Mouse (Mus musculus) cerebellum, adult 2 months (tissue): ENCODE results near the gene Gm49416. TPM values are rescaled to one million over a fixed set of nuclear protein-coding genes. Genes with fewer than 3 reads are reported as not detected.

ENCODE experiments used
- DNase-seq, 2 experiments: peaks; one replicate each; pipeline ENCODE4 v3.0.0; 2021
- H3K27ac ChIP-seq: fragments of 200-500 bp; 2 replicates; pipeline ENCODE4 v1.5.1; 2012; ENCODE audit warnings: low read length, control low read depth, inconsistent platforms; ENCODE audit not compliant: insufficient read depth
- H3K27me3 ChIP-seq: fragments of 200-500 bp; 2 replicates; pipeline ENCODE4 v1.6.1; 2012; ENCODE audit warnings: inconsistent platforms, mild to moderate bottlenecking, low read length, moderate library complexity; ENCODE audit not compliant: control insufficient read depth, insufficient read depth
- H3K4me1 ChIP-seq: fragments of 200-500 bp; 2 replicates; pipeline ENCODE4 v1.6.1; 2011; ENCODE audit warnings: low read length; ENCODE audit not compliant: control insufficient read depth, insufficient read depth
- H3K4me3 ChIP-seq: fragments of 200-500 bp; replicated peaks from 2 replicates; pipeline ENCODE3; 2011; ENCODE audit warnings: mild to moderate bottlenecking, low read depth, low read length, control low read depth; ENCODE audit not compliant: insufficient read depth
- CTCF ChIP-seq: fragments of 200-500 bp; IDR thresholded peaks from 2 replicates; pipeline ENCODE4 v1.5.1; 2011; ENCODE audit warnings: low read depth, mild to moderate bottlenecking, control low read depth, low read length, moderate library complexity, borderline replicate concordance; ENCODE audit not compliant: insufficient read depth
- POLR2A ChIP-seq: fragments of 200-500 bp; IDR thresholded peaks from 2 replicates; pipeline ENCODE4 v1.6.1; 2011; ENCODE audit warnings: low read length, control low read depth, borderline replicate concordance; ENCODE audit not compliant: insufficient read depth
- WGBS: fragments of 180-500 bp; shearing (Covaris S2); methylation state at CpG from one replicate; pipeline ENCODE4 v1.1.7; 2018; 5-methylcytosine and 5-hydroxymethylcytosine counted together
- polyA plus RNA-seq: library from polyadenylated mRNA; depleted of rRNA; stranded (reverse); fragments of >200 nt; gene quantifications from 2 replicates; pipeline ENCODE4 v1.2.3, GENCODE M21; 2012

Gm49416 gene
- polyA plus RNA-seq, 1 experiment = not detected

DNA sequence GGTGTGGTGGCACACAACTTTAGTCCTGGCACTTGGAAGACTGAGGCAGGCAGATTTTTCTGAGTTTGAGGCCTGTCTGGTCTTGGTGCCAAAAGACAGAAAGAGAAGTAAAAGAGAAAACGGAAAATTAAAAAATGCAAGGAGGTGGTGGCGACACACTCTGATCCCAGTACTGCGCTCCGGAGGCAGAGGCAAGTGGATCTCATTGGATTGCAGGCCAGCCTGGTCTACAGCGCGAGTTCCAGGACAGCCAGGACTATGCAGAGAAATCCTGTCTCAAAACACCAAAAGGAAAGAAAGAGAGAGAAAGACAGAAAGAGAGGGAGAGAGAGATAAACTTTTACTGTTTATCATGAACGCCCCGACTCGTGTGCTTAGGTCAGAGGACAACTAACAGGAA, 17.9 kb upstream of the Gm49416 start:
- no peaks in the 10 kb centered on the region for H3K27me3 ChIP-seq
- no peak for DNase-seq
- H3K27ac ChIP-seq = no peak overlapping the region
- TF ChIP-seq POLR2A (no peak), CTCF (no peak)
- 45% methylated on average over 9 of the region's 9 CpGs for WGBS
- H3K4me3 ChIP-seq = peak overlapping the region; percentile 75
- H3K4me1 ChIP-seq = no peaks in the 10 kb centered on the region; the same call in 1 of the 2 replicates

DNA sequence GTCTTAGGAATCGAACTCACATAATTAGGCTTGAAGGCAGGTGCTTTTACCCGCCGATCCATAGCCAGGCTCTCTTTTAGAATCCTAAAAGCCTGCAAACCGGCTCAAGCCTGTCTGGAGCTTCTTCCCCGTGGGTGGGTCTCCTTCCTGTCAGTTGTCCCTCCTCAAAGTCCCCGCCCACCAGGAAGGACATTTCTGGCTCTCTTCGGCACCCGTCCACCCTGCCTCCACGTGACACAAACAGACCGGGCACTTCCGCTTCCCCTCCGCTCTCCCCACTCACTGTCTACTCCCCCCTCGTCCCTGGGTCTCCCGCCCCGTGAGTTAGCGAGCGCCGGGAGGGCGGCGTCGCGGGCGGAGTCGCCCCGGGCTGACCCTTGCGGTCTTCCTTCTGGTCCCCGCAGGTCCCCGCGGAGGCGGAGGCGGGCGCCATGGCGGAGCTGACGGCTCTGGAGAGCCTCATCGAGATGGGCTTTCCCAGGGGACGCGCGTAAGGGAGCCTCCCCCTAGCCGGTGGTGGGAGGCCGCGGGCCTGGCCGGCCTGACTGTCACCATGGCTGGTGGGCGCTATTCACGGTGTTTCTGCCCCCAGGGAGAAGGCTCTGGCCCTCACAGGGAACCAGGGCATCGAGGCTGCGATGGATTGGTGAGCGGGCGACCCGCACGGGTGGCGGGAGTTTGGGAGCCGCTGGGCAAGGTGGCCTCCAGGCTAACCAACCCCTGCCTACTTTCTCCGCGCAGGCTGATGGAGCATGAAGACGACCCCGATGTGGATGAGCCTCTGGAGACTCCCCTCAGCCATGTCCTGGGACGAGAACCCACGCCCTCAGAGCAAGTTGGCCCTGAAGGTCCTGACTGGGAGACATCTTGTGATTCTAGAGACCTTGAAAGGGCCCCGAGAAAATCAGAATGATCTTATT, 17.2 kb upstream of the Gm49416 start, which contains the start of gene Ubxn1:
TSS of gene Ubxn1 (plus strand) at position 230 of the 920 bp plus-strand sequence.
- Histone ChIP-seq H3K4me1 (no peaks in the 10 kb centered on the region; the same call in 1 of the 2 replicates), H3K4me3 (peak within 1 kb of the TSS; percentile 75), H3K27me3 (no peaks in the 10 kb centered on the region), H3K27ac (peak within 1 kb of the TSS; percentile 54; the same call in 1 of the 2 replicates)
- DNase-seq = peak; percentile 97 to 98
- TF ChIP-seq CTCF (no peak), POLR2A (peak; percentile 42; the same call in 1 of the 2 replicates)
- under 1% methylated on average over 59 of the region's 59 CpGs for WGBS

DNA sequence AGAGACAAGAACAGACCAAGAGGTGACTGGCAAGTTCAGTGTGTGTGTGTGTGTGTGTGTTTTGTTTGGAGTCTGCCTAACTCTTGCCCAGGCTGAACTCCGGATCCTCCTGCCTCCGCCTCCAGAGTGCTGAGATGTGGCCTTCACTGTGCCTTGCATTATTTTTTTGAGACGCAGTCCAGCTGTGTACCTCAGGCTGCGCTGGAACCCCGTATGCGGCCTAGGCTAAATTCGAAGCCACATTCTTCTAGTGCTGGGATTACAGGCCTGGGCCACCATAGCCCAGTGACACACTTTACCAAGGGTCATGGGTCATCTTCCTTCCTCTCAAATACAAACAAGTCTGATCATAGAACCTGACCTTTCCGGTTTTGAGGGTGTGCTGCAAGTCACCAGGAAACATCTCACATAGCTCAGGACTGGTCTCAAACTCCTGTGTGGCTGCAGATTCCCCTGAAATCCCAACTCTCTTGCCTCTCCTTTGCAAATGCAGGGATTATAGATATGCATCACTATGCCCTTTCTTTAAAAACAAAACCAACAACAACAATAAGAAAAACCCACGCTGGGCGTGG, 16.4 kb upstream of the Gm49416 start:
- 72% methylated on average over 10 of the region's 10 CpGs for WGBS
- no peak for DNase-seq
- no peak for TF ChIP-seq POLR2A
- no peak for TF ChIP-seq CTCF
- H3K27me3 ChIP-seq = no peaks in the 10 kb centered on the region
- peak overlapping the region; percentile 75 for H3K4me3 ChIP-seq
- H3K27ac ChIP-seq = no peak overlapping the region
- no peaks in the 10 kb centered on the region; the same call in 1 of the 2 replicates for H3K4me1 ChIP-seq

DNA sequence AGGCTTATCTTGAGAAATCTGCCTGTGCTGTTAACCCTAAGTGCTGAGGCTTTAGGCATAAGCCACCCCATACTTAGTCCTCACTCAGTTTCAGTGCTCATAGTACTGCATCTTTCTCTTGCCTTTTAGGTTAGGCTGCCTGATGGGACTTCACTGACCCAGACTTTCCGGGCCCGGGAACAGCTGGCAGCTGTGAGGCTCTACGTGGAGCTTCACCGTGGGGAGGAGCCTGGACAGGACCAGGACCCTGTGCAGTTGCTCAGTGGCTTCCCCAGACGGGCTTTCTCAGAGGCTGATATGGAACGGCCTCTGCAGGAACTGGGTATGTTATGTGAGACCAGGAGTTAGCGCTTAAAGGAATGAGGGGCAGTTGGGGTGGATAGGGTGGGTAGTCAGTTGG, 13.7 kb upstream of the Gm49416 start:
- WGBS = 85% methylated on average over 7 of the region's 7 CpGs
- TF ChIP-seq POLR2A (no peak), CTCF (no peak)
- H3K27ac ChIP-seq = no peak overlapping the region
- no peaks in the 10 kb centered on the region for H3K27me3 ChIP-seq
- H3K4me3 ChIP-seq = no peak overlapping the region
- no peak for DNase-seq
- no peaks in the 10 kb centered on the region; the same call in 1 of the 2 replicates for H3K4me1 ChIP-seq

DNA sequence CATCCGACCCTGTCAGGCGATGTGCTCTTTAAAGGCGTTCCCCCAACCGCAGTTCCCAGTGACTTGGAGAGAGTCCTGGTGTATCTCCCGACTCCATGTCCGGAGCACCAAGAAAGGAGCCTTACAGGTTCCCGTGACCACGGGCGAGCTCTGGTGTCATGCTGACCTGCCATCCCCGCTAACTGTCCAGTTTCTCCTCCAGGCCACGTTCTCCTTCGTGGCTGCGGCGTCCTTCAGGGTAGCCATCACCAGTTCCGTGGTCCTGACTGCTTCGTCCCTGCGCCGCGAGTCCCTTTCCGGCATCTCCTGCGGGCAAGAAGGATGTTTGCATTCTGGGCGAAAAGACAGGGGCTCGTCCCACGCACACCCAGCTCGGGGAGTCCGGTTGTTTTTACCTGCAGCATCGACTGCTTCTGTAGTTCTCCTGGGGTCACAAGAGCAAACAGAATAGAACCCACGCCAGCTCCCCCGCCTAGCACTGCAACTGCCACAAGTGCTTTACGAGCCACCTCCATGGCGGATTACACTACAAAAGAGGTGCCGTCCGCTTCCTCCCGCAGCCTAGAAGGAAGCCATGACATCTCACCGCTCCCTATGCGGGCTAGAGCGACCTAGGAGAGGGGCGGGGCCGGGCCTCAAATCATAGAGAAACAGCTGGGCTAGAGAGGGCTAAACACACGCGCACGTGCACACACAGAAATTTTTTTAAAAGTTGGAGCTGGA, 8.3 kb upstream of the Gm49416 start, which contains the start of gene Uqcc3:
TSS of gene Uqcc3 (minus strand) at position 613 of the 723 bp plus-strand sequence.
- under 1% methylated on average over 42 of the region's 42 CpGs for WGBS
- Histone ChIP-seq H3K27ac (peak within 1 kb of the TSS; percentile 62), H3K27me3 (no peaks in the 10 kb centered on the region), H3K4me1 (no peaks in the 10 kb centered on the region), H3K4me3 (peak within 1 kb of the TSS; percentile 98)
- DNase-seq = peak; percentile 89 to 91
- TF ChIP-seq CTCF (no peak), POLR2A (peak; percentile 74)

DNA sequence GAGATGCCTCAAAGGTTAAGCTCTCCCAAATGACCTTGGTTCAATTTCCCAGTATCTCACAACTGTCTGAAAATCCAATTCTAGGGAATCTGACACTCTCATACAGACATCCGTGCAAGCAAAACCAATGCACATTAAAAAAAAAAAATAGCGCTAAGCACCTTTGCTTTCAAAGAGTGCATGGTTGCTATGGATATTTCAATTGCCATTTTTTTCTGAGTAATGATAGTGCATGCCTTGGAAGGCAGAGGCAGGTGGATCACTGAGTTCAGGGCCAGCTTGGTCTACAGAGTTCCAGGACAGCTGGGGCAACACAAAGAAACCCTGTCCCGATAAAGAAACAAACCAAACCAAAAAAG, 7.7 kb upstream of the Gm49416 start:
- TF ChIP-seq CTCF (no peak), POLR2A (no peak)
- Histone ChIP-seq H3K4me3 (peak overlapping the region; percentile 98), H3K27me3 (no peaks in the 10 kb centered on the region), H3K4me1 (no peaks in the 10 kb centered on the region), H3K27ac (no peak overlapping the region)
- no peak for DNase-seq
- 4% methylated on average over 3 of the region's 3 CpGs for WGBS

DNA sequence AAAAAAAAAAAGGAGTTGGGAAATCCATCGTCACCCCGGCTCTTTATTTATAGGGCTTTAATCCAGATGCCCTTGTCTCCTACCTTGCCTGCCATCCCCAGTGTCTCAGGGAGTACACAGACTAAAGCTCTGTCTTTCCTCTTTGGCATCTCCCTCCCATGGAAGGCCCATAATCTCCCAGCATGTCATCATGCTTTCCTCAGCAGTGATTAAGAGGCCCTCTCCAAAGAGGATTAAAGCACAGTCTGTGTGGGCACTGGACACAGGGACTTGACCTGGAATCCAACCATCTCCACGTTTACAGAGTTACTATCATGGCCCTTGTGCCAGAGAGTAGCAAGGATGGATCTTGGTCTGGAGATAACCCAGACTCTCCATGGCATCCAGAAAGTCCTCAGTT, 5.1 kb upstream of the Gm49416 start, which contains the start of the genes Lbhd1 and Gm49403:
TSS of gene Lbhd1 (plus strand) at position 117 of the 400 bp plus-strand sequence.
TSS of gene Gm49403 (plus strand) at position 315 of the 400 bp plus-strand sequence.
- no peak for DNase-seq
- H3K4me1 ChIP-seq = 0 out of 2 replicates have a peak, but pooled peaks cover 3% of the 10 kb centered on the region
- WGBS = 71% methylated on average over 3 of the region's 3 CpGs
- TF ChIP-seq POLR2A = no peak
- no peak for TF ChIP-seq CTCF
- no peak within 1 kb of the TSS for H3K4me3 ChIP-seq
- no peak within 1 kb of the TSS for H3K27ac ChIP-seq
- H3K27me3 ChIP-seq = no peaks in the 10 kb centered on the region
